Mouse (Mus musculus): ENCODE measurements around the gene Zpbp2. TPM values are rescaled to one million over a fixed set of nuclear protein-coding genes. Genes with fewer than 3 reads are reported as not detected.
A peak's percentile ranks its signal among the peaks of the same experiment; 100 is the strongest.

Gene Zpbp2
- polyA plus RNA-seq, 1 experiment from 2014 or later: 0.46 TPM

DNA sequence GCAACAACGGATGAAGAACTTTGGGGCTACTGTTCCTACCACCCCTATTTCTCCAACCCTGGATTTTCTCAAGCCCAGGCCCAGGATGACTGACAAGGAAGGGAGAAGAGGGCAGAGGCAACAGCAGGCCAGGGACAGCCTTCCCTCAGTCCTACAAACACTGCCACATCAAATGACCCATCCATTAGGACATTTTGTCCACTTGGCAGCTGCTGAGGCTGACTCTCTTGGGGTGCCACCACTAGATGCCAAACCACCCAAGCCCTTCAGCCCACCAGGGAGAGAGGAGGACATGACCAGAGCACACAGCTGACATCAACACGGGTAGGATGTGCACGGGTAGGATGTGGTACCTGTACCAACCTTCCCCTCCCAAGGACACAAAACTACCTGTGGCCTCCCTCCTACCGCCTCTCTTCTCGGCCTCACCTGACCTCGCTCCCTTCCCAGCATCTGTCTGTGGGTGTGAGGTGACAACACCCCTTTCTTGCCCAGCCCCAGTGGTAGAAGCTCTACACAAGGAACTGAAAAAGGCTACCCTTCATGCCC is 33.8 kb downstream of the Zpbp2 start:
- H3K27me3 ChIP-seq (replicated peaks): no peaks in the 10 kb centered on the region
- H3K4me3 ChIP-seq: peak overlapping the region; percentile 97
- H3K27ac ChIP-seq: peak overlapping the region; percentile 99
- peak overlapping the region; percentile 96 for H3K4me2 ChIP-seq
- H3K9ac ChIP-seq: peak overlapping the region; percentile 95
- no peak for ATAC-seq
- 74% methylated on average over 6 of the region's 6 CpGs for WGBS (ENCODE audit: insufficient replicate concordance)
- H3K36me3 ChIP-seq: peaks cover 32% of the 10 kb centered on the region
- no peaks in the 10 kb centered on the region for H3K9me3 ChIP-seq (replicated peaks)
- peaks cover 92% of the 10 kb centered on the region for H3K4me1 ChIP-seq

DNA sequence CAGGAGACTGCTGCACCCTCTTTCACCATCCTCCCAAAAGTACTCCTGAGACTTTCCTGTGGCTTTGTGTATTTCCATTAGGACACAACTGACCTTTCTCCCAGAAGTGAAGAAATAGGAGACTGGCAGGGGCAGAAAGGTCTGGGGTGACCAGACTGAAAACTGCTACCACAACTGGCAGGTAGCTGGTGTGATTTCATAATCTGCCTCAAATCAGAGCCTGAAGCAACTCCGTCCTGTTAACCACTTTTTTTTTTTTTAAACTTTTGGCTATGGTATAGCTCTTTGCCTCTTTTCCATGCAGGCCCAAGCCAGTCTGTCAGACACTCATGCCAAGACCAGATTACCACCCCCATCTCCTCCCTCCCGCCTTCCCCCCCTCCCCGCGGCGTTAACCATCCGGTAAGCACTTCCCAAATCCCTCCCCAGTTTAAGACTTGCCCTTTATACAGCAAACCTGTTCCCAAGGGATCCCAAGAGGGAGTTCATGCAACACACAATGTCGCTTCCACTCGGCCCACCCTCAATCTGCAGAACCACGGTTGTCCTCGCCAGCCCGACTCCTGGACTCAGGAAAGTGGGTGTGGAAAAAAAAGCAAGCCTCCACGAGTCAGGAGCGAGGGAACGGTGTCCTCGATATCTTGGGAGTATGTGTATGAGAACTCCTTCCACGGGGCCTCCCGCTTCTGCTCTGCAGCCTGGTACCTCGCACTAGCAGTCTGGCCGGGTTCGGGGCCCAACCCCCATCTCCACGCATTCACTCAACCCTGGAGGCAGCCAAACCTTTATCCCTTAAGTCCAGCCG is 35.4 kb downstream of the Zpbp2 start:
- 1% methylated on average over 22 of the region's 22 CpGs for WGBS (ENCODE audit: insufficient replicate concordance)
- peaks cover 81% of the 10 kb centered on the region for H3K4me1 ChIP-seq
- no peak; the same call in 1 of the 2 replicates for ATAC-seq
- H3K4me2 ChIP-seq: peak overlapping the region; percentile 96
- H3K9ac ChIP-seq: peak overlapping the region; percentile 95
- H3K9me3 ChIP-seq (replicated peaks): no peaks in the 10 kb centered on the region
- H3K4me3 ChIP-seq: peak overlapping the region; percentile 97
- peaks cover 32% of the 10 kb centered on the region for H3K36me3 ChIP-seq
- H3K27me3 ChIP-seq (replicated peaks): 0 out of 2 replicates have a peak, but pooled peaks cover under 1% of the 10 kb centered on the region
- H3K27ac ChIP-seq: peak overlapping the region; percentile 99

GRCm38 (mm10) chr11:98586892-98587563 is 36.1 kb downstream of the Zpbp2 start, which contains the start of gene Ormdl3:
Ormdl3 (minus strand) TSS chr11:98587368.
- Histone ChIP-seq H3K4me2 (peak within 1 kb of the TSS; percentile 96), H3K9ac (peak within 1 kb of the TSS; percentile 95), H3K4me1 (peaks cover 78% of the 10 kb centered on the region), H3K36me3 (peaks cover 26% of the 10 kb centered on the region), H3K9me3 (replicated peaks) (no peaks in the 10 kb centered on the region), H3K4me3 (peak within 1 kb of the TSS; percentile 97), H3K27me3 (replicated peaks) (peaks cover 6% of the 10 kb centered on the region; the same call in 1 of the 2 replicates), H3K27ac (peak within 1 kb of the TSS; percentile 99)
- WGBS (ENCODE audit: insufficient replicate concordance): under 1% methylated on average over 49 of the region's 49 CpGs
- peak; percentile 71 for ATAC-seq

- Histone ChIP-seq H3K9me3 (replicated peaks) (no peaks in the 10 kb centered on the region), H3K27me3 (replicated peaks) (peaks cover 14% of the 10 kb centered on the region), H3K9ac (peak overlapping the region; percentile 95), H3K4me1 (peaks cover 78% of the 10 kb centered on the region), H3K4me3 (peak overlapping the region; percentile 97), H3K36me3 (peaks cover 17% of the 10 kb centered on the region), H3K4me2 (peak overlapping the region; percentile 96), H3K27ac (peak overlapping the region; percentile 99)
- peak; percentile 70 for ATAC-seq
- WGBS (ENCODE audit: insufficient replicate concordance): 6% methylated on average over 20 of the region's 20 CpGs
These were observed 37.0 kb downstream of the Zpbp2 start for GRCm38 (mm10) chr11:98587684-98588546.

GRCm38 (mm10) chr11:98588833-98589281 is 38.0 kb downstream of the Zpbp2 start:
- Histone ChIP-seq H3K9me3 (replicated peaks) (no peaks in the 10 kb centered on the region), H3K4me3 (peak overlapping the region; percentile 97; the same call in 1 of the 2 replicates), H3K36me3 (peaks cover 8% of the 10 kb centered on the region), H3K9ac (peak overlapping the region; percentile 95), H3K27me3 (replicated peaks) (peaks cover 15% of the 10 kb centered on the region), H3K4me2 (peak overlapping the region; percentile 96), H3K27ac (peak overlapping the region; percentile 99), H3K4me1 (peaks cover 76% of the 10 kb centered on the region)
- no peak for ATAC-seq
- 52% methylated on average over 6 of the region's 6 CpGs for WGBS (ENCODE audit: insufficient replicate concordance)

DNA sequence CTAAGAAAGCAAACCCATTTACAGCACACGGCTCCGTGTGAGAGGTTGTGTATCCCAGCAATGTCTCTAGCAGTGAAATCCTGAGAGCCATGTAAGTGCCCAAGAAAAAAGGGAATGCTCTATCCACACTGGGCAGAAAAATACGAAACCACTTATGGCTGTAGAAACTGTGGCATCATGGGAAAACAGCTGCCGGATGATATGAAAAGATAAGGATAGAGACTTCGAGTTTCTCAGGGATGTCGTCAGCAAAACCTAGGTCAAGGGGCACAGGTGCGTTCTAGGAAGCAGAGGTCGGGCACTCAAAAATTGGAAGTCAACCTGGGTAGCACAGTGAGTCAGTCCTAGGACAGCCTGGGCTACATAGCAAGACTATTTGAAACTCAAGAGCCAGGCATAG is 38.4 kb downstream of the Zpbp2 start:
- Histone ChIP-seq H3K4me1 (peaks cover 71% of the 10 kb centered on the region), H3K9me3 (replicated peaks) (no peaks in the 10 kb centered on the region), H3K9ac (peak overlapping the region; percentile 95), H3K27ac (peak overlapping the region; percentile 99), H3K27me3 (replicated peaks) (peaks cover 19% of the 10 kb centered on the region), H3K36me3 (peaks cover 4% of the 10 kb centered on the region), H3K4me2 (peak overlapping the region; percentile 96), H3K4me3 (no peak overlapping the region)
- 57% methylated on average over 8 of the region's 8 CpGs for WGBS (ENCODE audit: insufficient replicate concordance)
- no peak for ATAC-seq

DNA sequence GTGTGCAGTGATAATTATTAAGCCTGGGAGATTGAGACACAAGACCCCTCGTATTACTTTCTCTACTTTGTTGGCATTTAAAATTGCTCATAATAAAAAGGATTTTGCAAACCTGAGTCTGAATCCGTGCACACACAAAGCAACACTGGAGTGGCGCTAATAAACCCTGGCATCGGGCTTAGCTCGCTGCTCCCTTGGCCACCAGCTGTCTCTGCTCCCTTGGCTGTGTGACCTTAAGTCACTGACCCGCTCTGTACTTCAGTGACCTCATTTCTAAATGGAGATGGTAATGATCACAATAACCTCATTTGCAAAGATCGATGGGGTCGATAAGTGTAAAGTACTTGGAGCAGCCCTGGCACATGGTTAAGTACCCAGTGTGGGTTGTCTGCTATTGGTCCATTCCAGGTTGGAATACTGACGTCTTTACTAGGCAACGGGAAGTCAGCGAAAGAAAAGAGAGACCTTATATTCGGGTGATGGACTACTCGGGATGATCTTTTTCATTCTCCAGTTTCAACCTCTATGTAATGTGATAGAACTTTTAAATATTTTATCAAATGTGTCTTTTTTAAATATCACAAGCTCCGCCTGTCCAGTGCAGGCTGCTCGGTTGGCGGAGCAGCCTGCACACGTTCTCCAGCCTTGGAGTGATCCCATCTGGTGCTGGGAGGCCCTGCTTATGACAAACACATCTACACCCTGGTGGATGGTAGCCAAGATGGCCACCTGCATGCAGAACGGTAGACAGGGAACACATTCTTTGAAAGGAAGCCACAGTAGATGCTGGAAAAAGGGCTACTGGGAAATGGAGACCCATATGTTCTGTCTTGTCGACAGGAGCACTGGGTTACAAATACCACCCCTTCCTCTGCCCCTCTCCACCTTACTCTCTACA is 39.9 kb downstream of the Zpbp2 start:
- Histone ChIP-seq H3K36me3 (no peaks in the 10 kb centered on the region), H3K9ac (no peak overlapping the region), H3K27ac (no peak overlapping the region), H3K9me3 (replicated peaks) (no peaks in the 10 kb centered on the region), H3K27me3 (replicated peaks) (peaks cover 26% of the 10 kb centered on the region), H3K4me3 (no peak overlapping the region), H3K4me1 (peaks cover 59% of the 10 kb centered on the region), H3K4me2 (no peak overlapping the region)
- WGBS (ENCODE audit: insufficient replicate concordance): 77% methylated on average over 19 of the region's 19 CpGs
- no peak for ATAC-seq

DNA sequence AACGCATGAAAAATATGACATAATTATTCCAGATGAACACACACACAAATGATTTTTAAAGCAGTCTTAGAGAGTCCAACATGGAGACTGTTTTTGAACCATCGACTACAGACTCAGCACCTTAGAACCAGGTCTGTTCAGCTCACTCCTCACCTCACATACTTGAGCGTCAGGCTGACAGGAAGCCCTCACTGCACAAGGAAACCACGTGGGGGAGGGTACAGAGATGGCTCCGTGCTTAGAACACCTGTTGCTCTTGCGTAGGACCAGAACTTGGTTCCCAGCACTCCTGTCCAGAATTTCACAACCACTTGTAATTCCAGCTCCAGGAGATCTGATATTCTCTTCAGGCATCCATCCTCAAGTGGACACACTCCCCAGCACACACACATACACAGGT is 44.1 kb downstream of the Zpbp2 start:
- no peak overlapping the region for H3K4me3 ChIP-seq
- H3K9ac ChIP-seq: no peak overlapping the region
- H3K9me3 ChIP-seq (replicated peaks): no peaks in the 10 kb centered on the region
- no peak overlapping the region for H3K27ac ChIP-seq
- H3K4me1 ChIP-seq: peaks cover 24% of the 10 kb centered on the region
- H3K36me3 ChIP-seq: no peaks in the 10 kb centered on the region
- no peak for ATAC-seq
- peaks cover 51% of the 10 kb centered on the region for H3K27me3 ChIP-seq (replicated peaks)
- 57% methylated on average over 6 of the region's 6 CpGs for WGBS (ENCODE audit: insufficient replicate concordance)
- no peak overlapping the region for H3K4me2 ChIP-seq

- ATAC-seq: no peak
- no peaks in the 10 kb centered on the region for H3K9me3 ChIP-seq (replicated peaks)
- peaks cover 56% of the 10 kb centered on the region for H3K27me3 ChIP-seq (replicated peaks)
- H3K36me3 ChIP-seq: no peaks in the 10 kb centered on the region
- H3K9ac ChIP-seq: no peak overlapping the region
- H3K4me2 ChIP-seq: no peak overlapping the region
- 54% methylated on average over 10 of the region's 10 CpGs for WGBS (ENCODE audit: insufficient replicate concordance)
- peaks cover 23% of the 10 kb centered on the region for H3K4me1 ChIP-seq
- H3K27ac ChIP-seq: no peak overlapping the region
- no peak overlapping the region for H3K4me3 ChIP-seq
These were observed 44.6 kb downstream of the Zpbp2 start for GRCm38 (mm10) chr11:98595473-98595872.

DNA sequence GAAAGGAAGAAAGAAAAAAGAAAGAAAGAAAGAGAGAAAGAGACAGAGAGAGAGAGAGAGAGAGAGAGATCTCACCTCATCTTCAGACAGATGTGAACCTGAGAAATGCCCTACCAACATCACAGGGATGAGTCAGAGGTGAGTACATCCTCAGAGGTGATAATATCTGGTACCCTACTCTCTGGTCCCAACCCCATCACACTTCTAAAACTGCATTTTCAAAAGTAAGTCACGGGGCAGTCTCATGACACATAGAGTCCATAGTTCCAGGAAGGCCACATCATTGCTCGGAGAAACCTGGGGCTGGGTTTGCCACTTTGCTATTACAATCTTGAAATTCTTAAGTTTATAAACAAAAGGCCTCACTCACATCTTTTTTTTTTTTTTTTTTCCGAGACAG is 45.1 kb downstream of the Zpbp2 start:
- no peak overlapping the region for H3K4me3 ChIP-seq
- peaks cover 23% of the 10 kb centered on the region for H3K4me1 ChIP-seq
- no peak for ATAC-seq
- H3K27me3 ChIP-seq (replicated peaks): peaks cover 61% of the 10 kb centered on the region
- H3K4me2 ChIP-seq: no peak overlapping the region
- no peak overlapping the region for H3K9ac ChIP-seq
- H3K9me3 ChIP-seq (replicated peaks): no peaks in the 10 kb centered on the region
- 55% methylated on average over 3 of the region's 3 CpGs for WGBS (ENCODE audit: insufficient replicate concordance)
- H3K36me3 ChIP-seq: no peaks in the 10 kb centered on the region
- no peak overlapping the region for H3K27ac ChIP-seq
